Mouse (Mus musculus): ENCODE data around the gene Tmem239. TPM values are rescaled to one million over a fixed set of nuclear protein-coding genes. Genes with fewer than 3 reads are reported as not detected.

The Tmem239 gene
- not detected for polyA plus RNA-seq (2017; shearing (Covaris generic))

GRCm38 (mm10) chr2:130406178-130406577 lies at the start of gene Tmem239:
Gene Tmem239 (plus strand): TSS chr2:130406478.

GRCm38 (mm10) chr2:130397186-130397985 lies 8.9 kb upstream of the Tmem239 start, which contains the start of gene Cpxm1:
Gene Cpxm1 (minus strand): TSS chr2:130397574.

GRCm38 (mm10) chr2:130404939-130405338 lies 1.3 kb upstream of the Tmem239 start, which contains the start of the genes Gm28372 and 1700020A23Rik:
Gene Gm28372 (plus strand): TSS chr2:130405239.
Gene 1700020A23Rik (plus strand): TSS chr2:130405259.

GRCm38 (mm10) chr2:130424126-130424853 lies 18.0 kb downstream of the Tmem239 start, which contains the start of the genes Vps16 and Pced1a:
Gene Vps16 (plus strand): TSS chr2:130424339.
Gene Pced1a (minus strand): TSS chr2:130424701.

GRCm38 (mm10) chr2:130449794-130450433 lies 43.6 kb downstream of the Tmem239 start, which contains the start of gene Ptpra:
Gene Ptpra (plus strand): TSS chr2:130450278.

Other genes starting within 250 kb of the Tmem239 start
- 383 TPM for gene Snrpb, start 227.1 kb upstream of the Tmem239 start, polyA plus RNA-seq (2017; shearing (Covaris generic))
- gene Tmc2, start 211.3 kb upstream of the Tmem239 start, polyA plus RNA-seq (2017; shearing (Covaris generic)) = not detected
- 473 TPM for gene Nop56, start 132.0 kb upstream of the Tmem239 start, polyA plus RNA-seq (2017; shearing (Covaris generic))
- gene Idh3b, start 121.9 kb upstream of the Tmem239 start, polyA plus RNA-seq (2017; shearing (Covaris generic)) = 122 TPM
- not detected for gene Ebf4, start 111.3 kb upstream of the Tmem239 start, polyA plus RNA-seq (2017; shearing (Covaris generic))
- not detected for gene Cpxm1, start 8.9 kb upstream of the Tmem239 start, polyA plus RNA-seq (2017; shearing (Covaris generic))
- gene Gm28372, start 1.2 kb upstream of the Tmem239 start, polyA plus RNA-seq (2017; shearing (Covaris generic)) = not detected
- gene 1700020A23Rik, start 1.2 kb upstream of the Tmem239 start, polyA plus RNA-seq (2017; shearing (Covaris generic)) = not detected
- gene Vps16, start 17.9 kb downstream of the Tmem239 start, polyA plus RNA-seq (2017; shearing (Covaris generic)) = 306 TPM
- gene Pced1a, start 18.2 kb downstream of the Tmem239 start, polyA plus RNA-seq (2017; shearing (Covaris generic)) = 14.7 TPM
- gene Ptpra, start 43.8 kb downstream of the Tmem239 start, polyA plus RNA-seq (2017; shearing (Covaris generic)) = 175 TPM
- gene Mrps26, start 157.3 kb downstream of the Tmem239 start, polyA plus RNA-seq (2017; shearing (Covaris generic)) = 77.1 TPM
- gene Oxt, start 169.7 kb downstream of the Tmem239 start, polyA plus RNA-seq (2017; shearing (Covaris generic)) = not detected
- gene Avp, start 176.1 kb downstream of the Tmem239 start, polyA plus RNA-seq (2017; shearing (Covaris generic)) = not detected
- 11.1 TPM for gene Fastkd5, start 223.5 kb downstream of the Tmem239 start, polyA plus RNA-seq (2017; shearing (Covaris generic))
- 3.5 TPM for gene Ubox5, start 223.6 kb downstream of the Tmem239 start, polyA plus RNA-seq (2017; shearing (Covaris generic))
- gene Lzts3, start 236.3 kb downstream of the Tmem239 start, polyA plus RNA-seq (2017; shearing (Covaris generic)) = 4.3 TPM